33 mouse cellular contexts compared by ENCODE assay signal in genomic region chr1:133316577-133316976, GRCm38 (mm10). TPM values are rescaled to one million over a fixed set of nuclear protein-coding genes. Genes with fewer than 3 reads are reported as not detected.
DNase-seq lines count a peak whose midpoint lies in the region; ATAC-seq and TF ChIP-seq lines count a peak whose summit lies in the region.
"Had no signal": no experiment of that assay in that cellular context is flagged by ENCODE, and none has a peak within 500 bp of the region (broad histone marks: within the 10 kb centered on the region; RNA-seq: fewer than 3 reads in every experiment).

No protein-coding gene starts in this region.

- TF ChIP-seq EP300 in heart, adult 2 months (IDR thresholded peaks at IDR 0.05; ENCODE audit: insufficient read depth, low read depth, low read length), result no peak

- peak; percentile 26; the same call in 1 of the 2 replicates for TF ChIP-seq CTCF in kidney, postnatal 0 days (IDR thresholded peaks at IDR 0.05; ENCODE audit: low read depth)
- peak; percentile 24 for TF ChIP-seq CTCF in E14TG2a.4 (conservative IDR thresholded peaks at IDR 0.05; ENCODE audit: low read length)
- TF ChIP-seq CTCF in heart, adult 2 months (IDR thresholded peaks at IDR 0.05), result no peak

- ATAC-seq in kidney, postnatal 0 days (replicated peaks; ENCODE audit: low FRiP score, low read depth), result no peak
- ATAC-seq: forebrain, embryonic 14.5 days; forebrain, postnatal 0 days; hindbrain, postnatal 0 days; inflammation-experienced regulatory T-cells, adult 6 months; intestine, embryonic 16.5 days had no signal

- H3K9ac ChIP-seq in kidney, postnatal 0 days (ENCODE audit: low read depth, low read length), result no peak overlapping the region
- no peak overlapping the region for H3K9ac ChIP-seq in heart, adult 2 months (ENCODE audit: low read depth, low read length)
- H3K9ac ChIP-seq: embryonic facial prominence, embryonic 12.5 days; embryonic facial prominence, embryonic 15.5 days; forebrain, postnatal 0 days; heart, embryonic 12.5 days; heart, embryonic 15.5 days; hindbrain, embryonic 14.5 days had no signal

- H3K9me3 ChIP-seq in kidney, postnatal 0 days (replicated peaks; ENCODE audit: low read length), result no peaks in the 10 kb centered on the region
- H3K9me3 ChIP-seq in E14TG2a.4 (ENCODE audit: low read length), result no peaks in the 10 kb centered on the region
- H3K9me3 ChIP-seq: embryonic facial prominence, embryonic 15.5 days; heart, embryonic 12.5 days had no signal

- H3K79me2 ChIP-seq in heart, adult 2 months (replicated peaks; ENCODE audit: control insufficient read depth, insufficient read depth, low read length), result no peaks in the 10 kb centered on the region

- intact Hi-C loops in heart, postnatal 10 days (cut with DNase I), result no loop called here
- intact Hi-C loops in heart, adult 2 months (cut with DNase I), result no loop called here

- no peaks in the 10 kb centered on the region for H3K36me3 ChIP-seq in kidney, postnatal 0 days (ENCODE audit: insufficient read depth, low read length)
- H3K36me3 ChIP-seq in E14TG2a.4 (ENCODE audit: insufficient read depth, low read length), result no peaks in the 10 kb centered on the region
- H3K36me3 ChIP-seq in heart, adult 2 months (ENCODE audit: control insufficient read depth, insufficient read depth, low read length), result no peaks in the 10 kb centered on the region
- H3K36me3 ChIP-seq: embryonic facial prominence, embryonic 12.5 days; embryonic facial prominence, embryonic 15.5 days; heart, embryonic 12.5 days; heart, embryonic 15.5 days had no signal

- no peaks in the 10 kb centered on the region for H3K27me3 ChIP-seq in kidney, postnatal 0 days (ENCODE audit: insufficient read depth, low read length)
- peaks cover 13% of the 10 kb centered on the region for H3K27me3 ChIP-seq in E14TG2a.4 (ENCODE audit: insufficient read depth, low read length)
- no peaks in the 10 kb centered on the region for H3K27me3 ChIP-seq in heart, adult 2 months (ENCODE audit: control insufficient read depth, insufficient read depth, low read length)
- H3K27me3 ChIP-seq: embryonic facial prominence, embryonic 12.5 days; embryonic facial prominence, embryonic 15.5 days; heart, embryonic 12.5 days; heart, embryonic 15.5 days had no signal

- no peak for TF ChIP-seq POLR2A in heart, adult 2 months (IDR thresholded peaks at IDR 0.05; ENCODE audit: insufficient read depth, low read depth, low read length)

- no peaks in the 10 kb centered on the region for H3K4me1 ChIP-seq in kidney, postnatal 0 days (replicated peaks; ENCODE audit: insufficient read depth, low read length)
- peaks cover 26% of the 10 kb centered on the region for H3K4me1 ChIP-seq in E14TG2a.4 (replicated peaks; ENCODE audit: low read depth, low read length)
- no peaks in the 10 kb centered on the region for H3K4me1 ChIP-seq in heart, adult 2 months (ENCODE audit: control insufficient read depth, insufficient read depth, low read length)

- H3K4me3 ChIP-seq in kidney, postnatal 0 days (replicated peaks; ENCODE audit: low read depth, low read length), result no peak overlapping the region
- H3K4me3 ChIP-seq in E14TG2a.4 (replicated peaks; ENCODE audit: low read length), result no peak overlapping the region
- no peak overlapping the region for H3K4me3 ChIP-seq in heart, adult 2 months
- H3K4me3 ChIP-seq: embryonic facial prominence, embryonic 12.5 days; embryonic facial prominence, embryonic 15.5 days; heart, embryonic 12.5 days; heart, embryonic 15.5 days had no signal

- no peak overlapping the region for H3K27ac ChIP-seq in kidney, postnatal 0 days
- no peak overlapping the region for H3K27ac ChIP-seq in heart, adult 2 months
- H3K27ac ChIP-seq: embryonic facial prominence, embryonic 12.5 days; embryonic facial prominence, embryonic 15.5 days; heart, embryonic 15.5 days; hindbrain, embryonic 14.5 days; hindbrain, postnatal 0 days had no signal

- DNase-seq in kidney, postnatal 0 days (ENCODE audit: low spot score), result no peak
- no peak for DNase-seq in kidney, adult 11 months
- DNase-seq in A20 (ENCODE audit: low read depth, low spot score) (peak; percentile 16), ZHBTc4 (ENCODE audit: low read depth, low spot score) (peak; percentile 42)
- DNase-seq in heart, postnatal 10 days, result no peak
- DNase-seq in heart, adult 2 months, result no peak
- no peak for DNase-seq in frontal cortex, postnatal 25 days (ENCODE audit: low spot score in 2 of 2)
- DNase-seq: adrenal gland, postnatal 10 days; adrenal gland, postnatal 36 days; cerebellum, adult 18-20 months; cerebellum, adult 9-10 months; cerebellum, postnatal 25 days; gastrocnemius, postnatal 10 days; heart, adult 11 months; heart, postnatal 14 days; heart, postnatal 4 days had no signal

- 78% methylated on average over 4 of the region's 4 CpGs for WGBS in kidney, postnatal 0 days
- WGBS in heart, adult 2 months, result 84% methylated on average over 4 of the region's 4 CpGs

- H3K4me2 ChIP-seq in kidney, postnatal 0 days (ENCODE audit: low read length), result no peak overlapping the region
- H3K4me2 ChIP-seq: embryonic facial prominence, embryonic 12.5 days; embryonic facial prominence, embryonic 15.5 days; heart, embryonic 12.5 days; heart, embryonic 15.5 days; hindbrain, embryonic 14.5 days had no signal

RNA-seq across cellular contexts. Expression of gene Kiss1, which starts 5.1 kb away (rescaled TPM):
- not detected in 2 replicates for polyA plus RNA-seq in kidney, postnatal 0 days (2015; fragmentation: Nextera tagmentation; extraction: Ambion mirVana)
- total RNA-seq in heart, postnatal 10 days (2021), result not detected
- not detected for total RNA-seq in heart, adult 2 months (2021)
- not detected in 2 replicates for polyA plus RNA-seq in heart, adult 2 months (2012; rRNA removed)
- total RNA-seq: adrenal gland, adult 18-20 months; adrenal gland, postnatal 10 days; common myeloid progenitor, adult 5-6 weeks; forebrain, postnatal 0 days; gastrocnemius, postnatal 10 days; gastrocnemius, postnatal 4 days; heart, postnatal 14 days; heart, postnatal 4 days; hindbrain, postnatal 0 days had no signal
- polyA plus RNA-seq: embryonic facial prominence, embryonic 12.5 days; forebrain, embryonic 14.5 days; forebrain, postnatal 0 days; heart, embryonic 12.5 days; heart, embryonic 15.5 days; hindbrain, embryonic 11.5 days; hindbrain, embryonic 14.5 days; hindbrain, postnatal 0 days; inflammation-experienced regulatory T-cells, adult 6 months; intestine, embryonic 16.5 days had no signal

RNA-seq across cellular contexts. Expression of gene Golt1a, which starts 7.0 kb away (rescaled TPM):
- polyA plus RNA-seq in kidney, postnatal 0 days (2015; fragmentation: Nextera tagmentation; extraction: Ambion mirVana), result 15.4 and 20.6 TPM in 2 replicates
- total RNA-seq in heart, postnatal 10 days (2021), result not detected
- total RNA-seq in heart, adult 2 months (2021), result not detected
- polyA plus RNA-seq in heart, adult 2 months (2012; rRNA removed), result 0.43 TPM in 1 of 2 replicates, not detected in the other
- total RNA-seq: common myeloid progenitor, adult 5-6 weeks; gastrocnemius, postnatal 10 days; gastrocnemius, postnatal 4 days; heart, postnatal 14 days; heart, postnatal 4 days; hindbrain, postnatal 0 days had no signal
- polyA plus RNA-seq: embryonic facial prominence, embryonic 12.5 days; forebrain, embryonic 11.5 days; forebrain, embryonic 14.5 days; forebrain, postnatal 0 days; heart, embryonic 12.5 days; heart, embryonic 15.5 days; hindbrain, embryonic 11.5 days; hindbrain, embryonic 14.5 days; inflammation-experienced regulatory T-cells, adult 6 months had no signal

RNA-seq across cellular contexts. Expression of gene Ren1, which starts 33.7 kb away (rescaled TPM):
- polyA plus RNA-seq in kidney, postnatal 0 days (2015; fragmentation: Nextera tagmentation; extraction: Ambion mirVana), result 463 and 484 TPM in 2 replicates
- under 1 TPM; 0.22 TPM for total RNA-seq in heart, postnatal 10 days (2021)
- total RNA-seq in heart, adult 2 months (2021), result under 1 TPM in 1 of 2 experiments, not detected in 1; 0.14 TPM
- 0.23 and 0.41 TPM in 2 replicates for polyA plus RNA-seq in heart, adult 2 months (2012; rRNA removed)
- total RNA-seq: common myeloid progenitor, adult 5-6 weeks; gastrocnemius, postnatal 10 days; gastrocnemius, postnatal 4 days had no signal
- polyA plus RNA-seq: forebrain, embryonic 11.5 days; forebrain, embryonic 14.5 days; frontal cortex, adult 2 months; inflammation-experienced regulatory T-cells, adult 6 months had no signal

RNA-seq across cellular contexts. Expression of gene Etnk2, which starts 46.8 kb away (rescaled TPM):
- 4.4 and 5.1 TPM in 2 replicates for polyA plus RNA-seq in kidney, postnatal 0 days (2015; fragmentation: Nextera tagmentation; extraction: Ambion mirVana)
- 1 to 10 TPM in 1 of 2 experiments, under 1 TPM in 1; 0.82 to 1.1 TPM for total RNA-seq in heart, postnatal 10 days (2021)
- total RNA-seq in heart, adult 2 months (2021), result under 1 TPM; 0.29 to 0.93 TPM
- 0.70 and 0.84 TPM in 2 replicates for polyA plus RNA-seq in heart, adult 2 months (2012; rRNA removed)
- total RNA-seq: common myeloid progenitor, adult 5-6 weeks had no signal
- polyA plus RNA-seq: inflammation-experienced regulatory T-cells, adult 6 months had no signal

Comparison
In these comparisons a context has a peak if more than half of its experiments do, and no peak if none do; other contexts are left out.
1. DNase-seq: peak in A20 (single experiment) and ZHBTc4 (single experiment); none in kidney, postnatal 0 days (single experiment), kidney, adult 11 months (single experiment), heart, postnatal 10 days (0 of 2), heart, adult 2 months (0 of 2) and frontal cortex, postnatal 25 days (0 of 2).